Mouse (Mus musculus) liver, embryonic 14.5 days (tissue): ENCODE results near the gene Dtnbp1. TPM values are rescaled to one million over a fixed set of nuclear protein-coding genes. Genes with fewer than 3 reads are reported as not detected.

Experiments used
- ATAC-seq: fragments of 200-750 bp; cut with Nextera tagmentation; 2 replicates; pipeline ENCODE4 v1.8.0; 2017; ENCODE audit warnings: moderate number of reproducible peaks, mild to moderate bottlenecking, moderate library complexity; ENCODE audit not compliant: insufficient read depth
- DNase-seq, 3 experiments: peaks; one replicate each; pipeline ENCODE4 v3.0.0-alpha.2; 2012 to 2013; ENCODE audit warnings: low read depth in 3 of 3, low spot score in 3 of 3
- H3K27ac ChIP-seq: fragments of 300-500 bp; sonication (generic); 2 replicates; pipeline ENCODE4 v1.5.1; 2014; ENCODE audit warnings: moderate library complexity, mild to moderate bottlenecking, control low read depth, inconsistent platforms
- H3K27me3 ChIP-seq: fragments of 300-500 bp; sonication (generic); 2 replicates; pipeline ENCODE4 v1.6.1; 2014; ENCODE audit warnings: mild to moderate bottlenecking, low read length, moderate library complexity; ENCODE audit not compliant: control insufficient read depth, insufficient read depth
- H3K36me3 ChIP-seq: fragments of 300-500 bp; sonication (generic); replicated peaks from 2 replicates; pipeline ENCODE4 v1.6.1; 2014; ENCODE audit warnings: low read depth; ENCODE audit not compliant: control insufficient read depth, insufficient read depth
- H3K4me1 ChIP-seq, 2 experiments: fragments of 200-500 bp in 1 of 2; fragments of 300-500 bp in 1 of 2; sonication (generic) in 1 of 2; replicated peaks; 2 replicates each; pipeline ENCODE4 v1.6.1; 2012 to 2014; ENCODE audit warnings: antibody characterized with exemption in 1 of 2, inconsistent platforms in 1 of 2, low read length in 1 of 2; ENCODE audit not compliant: control insufficient read depth in 2 of 2, insufficient read depth in 2 of 2
- H3K4me2 ChIP-seq: fragments of 300-500 bp; sonication (generic); 2 replicates; pipeline ENCODE4 v1.6.1; 2014; ENCODE audit warnings: low read depth, mild to moderate bottlenecking, control low read depth, moderate library complexity
- H3K4me3 ChIP-seq, 2 experiments: fragments of 200-500 bp in 1 of 2; fragments of 300-500 bp in 1 of 2; sonication (generic) in 1 of 2; 2 replicates each; pipeline ENCODE4 v1.5.1; 2012 to 2014; ENCODE audit warnings: low read depth in 2 of 2, low read length in 2 of 2, mild to moderate bottlenecking in 2 of 2, control low read depth in 1 of 2, inconsistent platforms in 1 of 2, moderate library complexity in 1 of 2; ENCODE audit not compliant: insufficient read depth in 1 of 2
- H3K9ac ChIP-seq: fragments of 300-500 bp; sonication (generic); replicated peaks from 2 replicates; pipeline ENCODE4 v1.6.1; 2014; ENCODE audit warnings: mild to moderate bottlenecking, control low read depth, moderate library complexity
- H3K9me3 ChIP-seq: fragments of 300-500 bp; sonication (generic); 2 replicates; pipeline ENCODE4 v1.6.1; 2016; ENCODE audit warnings: low read length, mixed read lengths; ENCODE audit not compliant: control insufficient read depth
- CTCF ChIP-seq: IDR thresholded peaks from 2 replicates; pipeline ENCODE4 v1.5.1; 2016; ENCODE audit warnings: antibody characterized with exemption, low read depth, control low read depth
- EP300 ChIP-seq: IDR thresholded peaks from 2 replicates; pipeline ENCODE4 v1.6.1; 2016; ENCODE audit warnings: antibody characterized with exemption, low read depth
- WGBS: fragments of 180-500 bp; shearing (Covaris S2); extraction: QIAGEN DNeasy Blood & Tissue Kit; methylation state at CpG from one replicate; pipeline ENCODE4 v1.1.7; 2014; ENCODE audit not compliant: insufficient replicate concordance; 5-methylcytosine and 5-hydroxymethylcytosine counted together
- polyA plus RNA-seq, 2 experiments: library from polyadenylated mRNA; depleted of rRNA in 1 of 2; stranded (reverse) in 1 of 2; unstranded in 1 of 2; fragments of >200 nt; fragmentation: Nextera tagmentation in 1 of 2; extraction: Ambion mirVana in 1 of 2; gene quantifications; 2 replicates each; pipeline versions ENCODE4 v1.2.1 to v1.2.3; 2012 to 2014

Dtnbp1 gene
- polyA plus RNA-seq, 2 experiments = 18.9 to 25.0 TPM

- H3K9ac ChIP-seq = no peak overlapping the region
- no peak overlapping the region for H3K27ac ChIP-seq
- H3K36me3 ChIP-seq = peaks cover 19% of the 10 kb centered on the region
- no peak for ATAC-seq
- no peaks in the 10 kb centered on the region for H3K27me3 ChIP-seq
- WGBS = 86% methylated on average over 2 of the region's 2 CpGs
- H3K4me3 ChIP-seq = no peak overlapping the region
- TF ChIP-seq CTCF (no peak), EP300 (no peak)
- H3K4me2 ChIP-seq = no peak overlapping the region
- no peaks in the 10 kb centered on the region for H3K9me3 ChIP-seq
- H3K4me1 ChIP-seq = peaks cover 10 to 19% of the 10 kb centered on the region in 2 experiments
- DNase-seq = no peak
Observed at GRCm38 (mm10) chr13:44912851-44913250, 89.1 kb downstream of the Dtnbp1 start.

DNA sequence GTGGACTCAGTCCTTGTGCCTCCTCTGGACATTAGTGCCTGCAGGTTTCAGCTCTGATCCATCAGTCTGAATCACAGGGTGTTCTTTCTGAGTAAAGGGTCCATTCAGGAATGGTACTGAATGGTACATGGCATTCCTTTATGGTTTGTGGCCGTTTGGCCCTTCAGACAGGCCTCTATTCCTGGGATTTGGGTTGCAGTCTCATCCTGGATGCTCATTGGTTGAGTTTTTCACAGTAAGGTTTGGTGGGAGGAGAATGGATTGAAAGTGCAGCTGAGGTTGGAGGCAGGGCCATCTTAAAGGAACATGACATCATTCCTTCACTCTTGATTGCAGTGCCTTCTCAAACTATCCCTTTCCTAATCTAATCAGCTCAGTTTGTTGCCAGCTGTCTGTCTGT lies 93.2 kb downstream of the Dtnbp1 start:
- Histone ChIP-seq H3K9ac (no peak overlapping the region), H3K4me2 (no peak overlapping the region), H3K27ac (no peak overlapping the region), H3K4me1 (peaks cover 0 to 1% of the 10 kb centered on the region in 2 experiments; a peak in 2 of 4 replicates), H3K27me3 (no peaks in the 10 kb centered on the region), H3K9me3 (no peaks in the 10 kb centered on the region), H3K36me3 (peaks cover 5% of the 10 kb centered on the region), H3K4me3 (no peak overlapping the region)
- WGBS = 63% methylated on average over 1 of the region's 1 CpGs
- ATAC-seq (no peak), DNase-seq (no peak)
- TF ChIP-seq CTCF = no peak
- TF ChIP-seq EP300 = no peak

DNA sequence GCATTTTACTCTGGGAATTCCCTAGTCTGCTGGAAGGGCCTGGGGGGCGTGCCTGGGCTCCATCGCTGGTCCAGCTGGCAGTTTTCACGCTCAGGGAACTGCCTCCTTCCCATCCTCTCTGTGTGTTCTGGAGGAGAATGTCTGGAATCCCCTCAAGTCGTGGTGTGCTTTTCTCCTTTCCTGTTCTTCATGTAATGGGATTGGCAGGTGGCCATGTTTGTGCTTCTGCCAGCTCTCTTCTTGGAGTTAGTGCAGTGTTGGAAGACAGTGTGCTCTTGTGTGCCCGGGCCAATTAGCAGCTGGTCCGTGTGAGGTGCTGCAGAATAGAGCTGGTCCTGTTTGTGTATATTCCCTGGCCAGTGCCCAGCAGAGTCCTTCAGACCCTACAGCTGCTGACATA lies 94.2 kb downstream of the Dtnbp1 start:
- Histone ChIP-seq H3K4me2 (no peak overlapping the region), H3K36me3 (peaks cover 2% of the 10 kb centered on the region), H3K4me3 (no peak overlapping the region), H3K4me1 (peaks cover 0 to 1% of the 10 kb centered on the region in 2 experiments; a peak in 2 of 4 replicates), H3K9ac (no peak overlapping the region), H3K27me3 (no peaks in the 10 kb centered on the region), H3K27ac (no peak overlapping the region), H3K9me3 (no peaks in the 10 kb centered on the region)
- WGBS = 74% methylated on average over 6 of the region's 6 CpGs
- no peak for ATAC-seq
- no peak for DNase-seq
- TF ChIP-seq CTCF (no peak), EP300 (no peak)

DNA sequence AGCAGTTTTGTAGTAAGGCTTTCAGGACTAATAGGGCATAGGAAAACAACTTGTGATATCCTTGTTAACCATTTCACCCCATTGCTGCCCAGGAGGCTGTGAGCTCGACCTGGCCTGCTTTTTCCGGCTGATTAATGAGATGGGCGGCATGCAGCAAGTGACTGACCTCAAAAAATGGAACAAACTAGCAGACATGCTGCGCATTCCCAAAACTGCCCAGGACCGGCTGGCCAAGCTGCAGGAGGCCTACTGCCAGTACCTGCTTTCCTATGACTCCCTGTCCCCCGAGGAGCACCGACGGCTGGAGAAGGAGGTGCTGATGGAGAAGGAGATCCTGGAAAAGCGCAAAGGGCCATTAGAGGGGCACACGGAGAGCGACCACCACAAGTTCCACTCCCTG lies 95.8 kb downstream of the Dtnbp1 start:
- WGBS = 79% methylated on average over 11 of the region's 11 CpGs
- Histone ChIP-seq H3K9me3 (no peaks in the 10 kb centered on the region), H3K4me3 (no peak overlapping the region), H3K4me2 (no peak overlapping the region), H3K36me3 (peaks cover 2% of the 10 kb centered on the region), H3K27ac (no peak overlapping the region), H3K9ac (no peak overlapping the region), H3K27me3 (no peaks in the 10 kb centered on the region), H3K4me1 (peaks cover 0 to 1% of the 10 kb centered on the region in 2 experiments; a peak in 2 of 4 replicates)
- DNase-seq (no peak), ATAC-seq (no peak)
- no peak for TF ChIP-seq CTCF
- TF ChIP-seq EP300 = no peak

- Histone ChIP-seq H3K27me3 (no peaks in the 10 kb centered on the region), H3K4me3 (no peak overlapping the region), H3K9ac (no peak overlapping the region), H3K27ac (no peak overlapping the region), H3K4me1 (no peaks in the 10 kb centered on the region), H3K4me2 (no peak overlapping the region), H3K9me3 (no peaks in the 10 kb centered on the region), H3K36me3 (peaks cover 2% of the 10 kb centered on the region)
- no peak for DNase-seq
- ATAC-seq = no peak
- TF ChIP-seq EP300 (no peak), CTCF (no peak)
- 17% methylated on average over 1 of the region's 1 CpGs for WGBS
Observed at GRCm38 (mm10) chr13:44904271-44904670, 97.7 kb downstream of the Dtnbp1 start.
